Mouse (Mus musculus) MEL (cell line): ENCODE data around the gene Ensa.

ENCODE experiments used
- CTCF ChIP-seq, 3 experiments: IDR thresholded peaks in 2 of 3; conservative IDR thresholded peaks in 1 of 3; 2 replicates each; pipeline ENCODE4 v1.5.1; 2011 to 2012; ENCODE audit warnings: low read length in 3 of 3, low read depth in 2 of 3, mild to moderate bottlenecking in 2 of 3, improper control_type of control experiment in 1 of 3, inconsistent platforms in 1 of 3, mixed read lengths in 1 of 3, moderate library complexity in 1 of 3; ENCODE audit not compliant: control insufficient read depth in 1 of 3, insufficient read depth in 1 of 3, poor library complexity in 1 of 3, severe bottlenecking in 1 of 3
- ETS1 ChIP-seq: IDR thresholded peaks from 2 replicates; pipeline ENCODE4 v1.6.1; 2012; ENCODE audit warnings: low read depth, mild to moderate bottlenecking, inconsistent platforms, low read length, improper control_type of control experiment, moderate library complexity
- HCFC1 ChIP-seq: IDR thresholded peaks from 2 replicates; pipeline ENCODE4 v1.6.1; 2012; ENCODE audit warnings: low read depth, mild to moderate bottlenecking, inconsistent platforms, low read length, improper control_type of control experiment, moderate library complexity
- POLR2A ChIP-seq, 2 experiments: IDR thresholded peaks; 2 replicates each; pipeline ENCODE4 v1.6.1; 2011 to 2012; ENCODE audit warnings: low read length in 2 of 2, mild to moderate bottlenecking in 2 of 2, control low read depth in 1 of 2, improper control_type of control experiment in 1 of 2, low read depth in 1 of 2, moderate library complexity in 1 of 2; ENCODE audit not compliant: control insufficient read depth in 1 of 2, insufficient read depth in 1 of 2, poor library complexity in 1 of 2
- SMC3 ChIP-seq: IDR thresholded peaks from 2 replicates; pipeline ENCODE4 v1.6.1; 2011; ENCODE audit warnings: low read depth, low read length, improper control_type of control experiment
- USF2 ChIP-seq, 2 experiments: IDR thresholded peaks; 2 replicates each; pipeline ENCODE4 v1.6.1; 2011 to 2012; ENCODE audit warnings: improper control_type of control experiment in 2 of 2, low read length in 2 of 2, borderline replicate concordance in 1 of 2, inconsistent platforms in 1 of 2, low read depth in 1 of 2, mild to moderate bottlenecking in 1 of 2; ENCODE audit not compliant: insufficient read depth in 1 of 2
- ZNF384 ChIP-seq: IDR thresholded peaks from 2 replicates; pipeline ENCODE4 v1.6.1; 2012; ENCODE audit warnings: low read depth, mild to moderate bottlenecking, inconsistent platforms, low read length, improper control_type of control experiment

- TF ChIP-seq POLR2A (IDR thresholded peaks at IDR 0.05; ENCODE audit: control insufficient read depth in 1 of 2, insufficient read depth in 1 of 2, low read depth in 1 of 2, low read length in 2 of 2, poor library complexity in 1 of 2) (no peak), SMC3 (no peak), ETS1 (no peak), USF2 (IDR thresholded peaks at IDR 0.05; ENCODE audit: borderline replicate concordance in 1 of 2, insufficient read depth in 1 of 2, low read depth in 1 of 2, low read length in 2 of 2) (no peak), HCFC1 (no peak), ZNF384 (no peak), CTCF (IDR thresholded peaks at IDR 0.05 in 2 of 3, conservative IDR thresholded peaks at IDR 0.05 in 1 of 3; ENCODE audit: control insufficient read depth in 1 of 3, insufficient read depth in 1 of 3, low read depth in 2 of 3, low read length in 3 of 3, poor library complexity in 1 of 3, severe bottlenecking in 1 of 3) (no peak)
These were observed 6.5 kb downstream of the Ensa start for GRCm38 (mm10) chr3:95631304-95631703.
